Mouse (Mus musculus) NIH3T3 (cell line): ENCODE data around the gene Clcn1.
A peak's percentile ranks its signal among the peaks of the same experiment; 100 is the strongest.

ENCODE experiments used
- DNase-seq: peaks from one replicate; pipeline ENCODE4 v3.0.0-alpha.2; 2012; ENCODE audit warnings: low read depth

The Clcn1 gene

DNA sequence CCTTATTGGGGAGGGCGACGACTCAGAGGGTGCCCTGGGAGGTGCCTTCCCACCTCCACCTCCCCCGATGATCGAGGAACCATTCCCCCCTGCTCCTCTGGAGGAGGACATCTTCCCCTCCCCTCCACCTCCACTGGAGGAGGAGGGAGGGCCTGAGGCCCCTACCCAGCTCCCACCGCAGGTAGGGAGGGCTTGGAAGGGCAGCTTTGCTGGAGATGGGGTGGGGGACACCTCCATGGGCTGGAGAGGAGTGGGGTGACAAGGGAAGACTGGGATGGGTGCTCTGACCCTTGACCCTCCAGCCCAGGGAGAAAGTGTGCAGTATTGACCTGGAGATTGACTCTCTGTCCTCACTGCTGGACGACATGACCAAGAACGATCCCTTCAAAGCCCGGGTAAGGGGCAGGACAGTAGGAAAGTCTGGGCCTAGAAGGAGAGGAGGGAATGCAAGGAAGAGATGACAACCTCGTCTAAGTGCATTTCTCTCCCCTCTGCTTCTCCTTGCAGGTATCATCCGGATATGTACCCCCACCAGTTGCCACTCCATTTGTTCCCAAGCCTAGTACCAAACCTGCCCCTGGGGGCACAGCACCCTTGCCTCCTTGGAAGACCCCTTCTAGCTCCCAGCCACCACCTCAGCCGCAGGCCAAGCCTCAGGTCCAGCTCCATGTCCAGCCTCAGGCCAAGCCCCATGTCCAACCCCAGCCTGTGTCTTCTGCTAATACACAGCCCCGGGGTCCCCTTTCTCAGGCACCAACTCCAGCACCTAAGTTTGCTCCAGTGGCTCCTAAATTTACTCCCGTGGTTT is 64.7 kb downstream of the Clcn1 start:
- DNase-seq, result no peak

GRCm38 (mm10) chr6:42351776-42352485 is 65.4 kb downstream of the Clcn1 start:
- DNase-seq, result peak; percentile 57

- DNase-seq, result no peak
Observed at GRCm38 (mm10) chr6:42352486-42352846, 66.0 kb downstream of the Clcn1 start.

DNA sequence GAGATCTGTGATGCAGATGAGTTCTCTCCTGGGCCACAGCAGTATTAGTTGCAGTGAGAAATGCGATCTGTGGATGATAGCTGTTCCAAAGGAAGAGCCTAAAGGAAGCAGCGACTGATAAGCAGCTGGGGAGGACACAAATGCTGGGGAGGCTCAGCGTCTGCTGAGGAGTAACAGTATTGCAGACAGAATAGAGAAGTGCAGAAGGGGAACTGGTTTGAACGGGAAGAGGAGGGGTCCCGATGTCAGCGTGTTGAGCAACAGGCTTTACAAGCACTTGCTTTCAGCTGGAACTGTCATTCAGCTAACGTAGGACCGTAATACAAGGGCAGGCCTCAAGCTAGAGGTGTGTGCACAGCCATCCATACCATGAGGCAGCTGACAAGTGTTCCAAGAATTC is 66.7 kb downstream of the Clcn1 start:
- peak; percentile 38 for DNase-seq

GRCm38 (mm10) chr6:42354076-42355019 is 67.9 kb downstream of the Clcn1 start:
- DNase-seq, result peak; percentile 83

GRCm38 (mm10) chr6:42355366-42355765 is 68.9 kb downstream of the Clcn1 start:
- DNase-seq, result no peak

GRCm38 (mm10) chr6:42355794-42356600 is 69.5 kb downstream of the Clcn1 start:
- no peak for DNase-seq

DNA sequence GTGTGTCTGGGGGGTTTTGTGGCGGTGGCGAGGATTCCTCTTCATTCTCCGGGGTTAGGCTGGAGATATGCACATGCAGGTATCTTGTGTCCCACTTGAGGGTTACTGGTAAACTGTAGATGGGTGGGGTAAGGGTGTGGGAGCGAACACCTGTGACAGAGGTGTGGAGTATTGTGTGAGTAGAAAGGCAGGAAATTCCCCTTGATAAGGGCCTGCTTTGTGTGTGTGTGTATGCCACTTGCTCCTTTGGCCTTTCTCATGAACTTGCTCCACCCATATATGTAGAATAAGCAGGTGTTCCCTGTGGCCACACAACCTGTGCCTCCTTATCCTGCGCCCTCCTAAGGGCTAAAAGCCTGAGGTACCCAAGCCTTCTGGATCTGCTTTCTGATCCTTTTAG is 70.4 kb downstream of the Clcn1 start:
- no peak for DNase-seq

DNA sequence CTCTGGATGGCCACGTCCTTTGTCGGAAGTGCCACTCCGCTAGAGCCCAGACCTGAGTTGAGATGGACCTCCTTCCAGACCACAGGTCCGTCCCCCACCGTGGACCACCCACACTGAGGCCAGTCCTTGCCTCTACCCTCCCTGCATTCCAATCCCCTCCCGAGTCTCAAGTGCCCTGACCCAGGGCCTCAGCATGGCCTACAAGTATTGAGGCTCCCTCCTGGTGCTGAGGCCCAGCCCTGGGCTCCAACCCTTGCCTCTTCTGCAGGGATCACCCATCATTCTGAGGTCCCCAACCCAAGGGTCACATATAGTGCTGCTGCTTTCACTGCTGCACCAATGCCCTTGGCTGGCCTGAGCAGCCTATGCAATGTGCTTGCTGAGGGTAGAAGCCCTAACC is 71.4 kb downstream of the Clcn1 start:
- no peak for DNase-seq

GRCm38 (mm10) chr6:42358901-42359300 is 72.4 kb downstream of the Clcn1 start:
- no peak for DNase-seq

DNA sequence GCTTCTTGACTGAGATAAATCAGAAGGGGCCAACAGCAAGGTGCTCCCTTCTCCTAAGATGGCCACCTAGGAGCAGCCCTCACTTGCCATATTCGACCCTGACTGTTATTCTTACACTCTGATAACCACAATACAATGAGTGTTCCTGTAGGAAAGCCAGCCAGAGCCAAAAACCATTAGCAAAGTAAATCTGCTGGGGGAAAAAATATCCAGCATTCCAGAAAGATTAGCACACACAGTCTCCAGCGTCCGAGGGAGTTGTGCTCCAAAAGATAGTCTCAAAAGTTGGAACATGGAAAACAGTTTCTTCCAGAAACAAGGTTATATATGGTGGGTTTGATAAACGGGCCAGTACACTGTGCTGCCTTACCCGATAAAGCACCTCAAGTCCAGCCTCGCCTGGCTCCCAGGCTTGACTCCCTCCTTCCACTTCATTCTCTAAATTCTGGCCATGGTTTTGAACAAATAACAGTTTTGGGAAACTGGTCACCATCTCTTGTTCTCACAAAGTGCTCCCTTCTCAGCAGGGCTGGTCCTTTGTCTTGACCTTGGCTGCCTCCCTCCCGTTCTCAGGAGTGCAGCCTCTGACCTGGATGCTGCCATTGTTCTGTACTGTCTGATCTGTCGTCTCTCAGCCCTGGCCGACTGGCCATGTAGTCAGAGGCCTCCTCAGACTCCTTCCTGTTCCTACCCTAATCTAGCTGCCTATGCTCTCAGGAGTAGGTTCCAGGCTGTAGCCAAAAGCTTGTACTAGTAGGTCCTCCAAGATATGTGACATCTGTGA is 73.1 kb downstream of the Clcn1 start:
- DNase-seq, result peak; percentile 80

- DNase-seq, result peak; percentile 46
Observed at GRCm38 (mm10) chr6:42360231-42360840, 73.9 kb downstream of the Clcn1 start.

DNA sequence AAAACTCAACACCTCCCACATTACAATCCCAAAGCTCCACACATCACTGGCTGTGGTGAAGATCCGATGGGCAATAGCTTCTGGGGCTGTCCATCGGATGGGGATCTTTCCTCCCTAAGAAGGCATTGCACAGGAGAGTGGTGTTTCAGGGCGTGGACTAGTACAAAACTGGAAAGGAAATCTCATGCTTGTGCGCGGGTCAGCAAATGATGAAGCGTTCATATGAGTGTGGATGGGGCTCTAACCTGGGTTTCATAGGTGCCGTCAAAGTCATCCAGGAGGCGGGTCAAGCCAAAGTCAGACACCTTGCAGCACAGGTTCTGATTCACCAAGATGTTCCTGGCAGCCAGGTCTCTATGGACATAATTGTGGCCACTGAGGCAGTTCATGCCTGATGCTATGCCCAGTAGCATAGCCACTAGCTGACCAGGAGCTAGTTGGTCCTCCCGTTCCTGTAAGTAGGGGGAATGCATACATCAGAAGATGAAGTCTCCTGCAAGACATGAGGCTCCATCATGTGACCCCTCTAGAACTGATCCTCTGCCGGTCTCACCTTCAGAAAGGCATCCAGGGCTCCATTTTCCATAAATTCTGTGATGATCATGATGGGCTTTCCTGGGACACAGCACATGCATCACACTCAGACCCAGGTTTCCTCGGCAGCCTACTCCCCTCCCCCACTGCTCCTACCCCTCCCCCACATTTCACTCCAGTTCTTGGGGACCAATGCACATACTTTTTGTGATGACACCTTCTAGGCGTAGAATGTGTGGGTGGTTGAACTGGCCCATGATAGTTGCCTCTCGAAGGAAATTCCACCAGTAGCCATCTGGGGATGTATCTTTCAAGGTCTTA is 74.8 kb downstream of the Clcn1 start:
- DNase-seq, result peak; percentile 36

DNA sequence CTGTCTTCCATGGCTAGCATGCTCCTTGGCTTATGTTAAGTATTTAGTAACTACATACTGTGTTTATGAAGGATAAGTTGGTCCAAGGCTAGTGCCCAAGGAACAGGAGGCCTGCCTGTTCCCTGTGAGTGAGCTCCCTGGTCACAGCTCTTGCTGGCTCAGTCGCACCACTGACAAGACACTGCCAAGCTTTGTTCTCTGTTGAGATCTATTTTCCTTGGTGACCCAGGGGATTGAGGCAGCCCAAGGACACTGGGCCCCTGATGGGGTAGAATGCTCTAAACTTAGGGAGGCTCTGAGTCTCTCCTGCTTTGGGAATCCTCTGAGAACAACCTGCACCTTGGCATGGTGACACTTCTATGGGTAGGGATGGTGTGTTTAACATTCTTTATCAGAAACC is 75.6 kb downstream of the Clcn1 start:
- DNase-seq, result peak; percentile 40

DNA sequence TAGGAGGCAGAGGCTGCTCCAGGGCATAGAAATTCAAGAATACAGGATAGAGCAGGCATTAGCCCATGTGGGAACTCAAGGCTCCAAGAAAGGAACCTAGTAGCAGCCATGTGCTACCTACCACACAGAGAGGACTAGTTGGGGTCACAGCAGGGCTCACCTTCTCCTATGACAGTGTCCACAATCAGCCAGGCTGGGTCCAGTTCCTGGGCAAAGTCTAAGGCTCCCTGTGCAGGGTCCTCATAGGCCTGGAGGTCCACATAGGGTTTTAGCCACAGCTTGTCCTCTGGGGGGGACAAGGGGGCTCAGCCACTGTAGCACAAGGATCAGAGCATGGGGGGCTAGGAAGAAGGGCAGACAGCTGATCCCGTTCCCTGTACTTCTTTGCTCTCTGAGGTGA is 76.0 kb downstream of the Clcn1 start:
- no peak for DNase-seq

DNA sequence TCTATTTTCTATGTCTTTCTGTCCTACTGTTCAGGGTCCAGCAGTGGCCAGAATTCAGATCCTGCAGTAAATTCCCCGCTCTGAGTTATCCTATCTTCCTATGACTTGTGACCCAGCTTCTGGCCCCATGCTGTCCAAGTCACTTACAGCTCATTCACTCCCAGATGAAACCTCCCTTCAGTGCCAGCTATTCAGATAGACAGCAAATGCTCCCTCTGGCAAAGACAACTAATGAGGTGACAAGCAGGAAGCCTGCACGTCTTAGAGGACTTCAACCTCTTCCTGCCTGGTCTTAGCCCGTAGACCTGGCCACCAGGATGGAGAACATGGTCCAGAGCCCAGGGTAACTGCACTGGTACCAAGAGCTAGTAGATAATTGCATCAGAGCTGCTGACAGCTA is 76.5 kb downstream of the Clcn1 start:
- DNase-seq, result no peak

DNA sequence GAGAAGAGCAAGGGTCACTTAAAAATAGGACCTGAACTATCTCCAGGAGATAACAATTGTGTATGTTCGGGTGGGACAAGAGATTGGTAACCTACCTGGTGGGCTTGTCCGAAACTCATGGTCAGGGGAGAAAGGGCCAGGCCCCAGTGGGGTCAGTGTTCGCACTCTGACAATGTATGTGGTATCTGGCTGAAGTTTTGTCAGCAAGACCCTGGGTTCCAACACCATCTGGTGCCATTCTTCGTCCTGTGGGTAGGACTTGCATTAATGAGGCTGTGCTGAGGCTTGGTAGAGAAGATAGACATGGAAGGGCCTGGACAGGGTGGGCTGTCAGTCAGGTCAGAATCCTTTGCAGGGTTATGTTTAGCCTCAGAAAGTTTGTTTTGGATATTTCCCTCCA is 77.6 kb downstream of the Clcn1 start:
- no peak for DNase-seq

- no peak for DNase-seq
Observed at GRCm38 (mm10) chr6:42364607-42365006, 78.1 kb downstream of the Clcn1 start.

- DNase-seq, result no peak
Observed at GRCm38 (mm10) chr6:42365215-42365614, 78.7 kb downstream of the Clcn1 start.
